Mouse (Mus musculus): ENCODE data around the gene Mapk13.
A peak's percentile ranks its signal among the peaks of the same experiment; 100 is the strongest.

Gene Mapk13

DNA sequence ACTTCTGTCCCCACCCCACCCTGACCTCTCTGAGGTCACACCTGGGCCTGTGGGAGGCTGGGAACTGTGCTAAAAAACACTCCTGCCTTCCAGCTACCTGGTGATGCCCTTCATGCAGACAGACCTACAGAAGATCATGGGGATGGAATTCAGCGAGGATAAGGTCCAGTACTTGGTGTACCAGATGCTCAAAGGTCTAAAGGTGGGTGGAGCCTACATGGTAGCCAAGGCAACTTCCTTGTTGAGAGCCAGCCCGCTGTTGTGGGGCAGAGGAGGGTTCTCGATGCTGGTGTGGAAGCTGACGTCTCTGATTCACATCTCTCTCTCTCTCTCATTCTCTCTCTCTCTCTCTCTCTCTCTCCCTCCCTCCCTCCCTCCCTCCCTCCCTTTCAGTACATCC lies 6.1 kb downstream of the Mapk13 start:
- no peak for DNase-seq (ENCODE audit: low spot score)

GRCm38 (mm10) chr17:28776817-28777216 lies 7.7 kb downstream of the Mapk13 start:
- no peak for DNase-seq (ENCODE audit: low spot score)

DNA sequence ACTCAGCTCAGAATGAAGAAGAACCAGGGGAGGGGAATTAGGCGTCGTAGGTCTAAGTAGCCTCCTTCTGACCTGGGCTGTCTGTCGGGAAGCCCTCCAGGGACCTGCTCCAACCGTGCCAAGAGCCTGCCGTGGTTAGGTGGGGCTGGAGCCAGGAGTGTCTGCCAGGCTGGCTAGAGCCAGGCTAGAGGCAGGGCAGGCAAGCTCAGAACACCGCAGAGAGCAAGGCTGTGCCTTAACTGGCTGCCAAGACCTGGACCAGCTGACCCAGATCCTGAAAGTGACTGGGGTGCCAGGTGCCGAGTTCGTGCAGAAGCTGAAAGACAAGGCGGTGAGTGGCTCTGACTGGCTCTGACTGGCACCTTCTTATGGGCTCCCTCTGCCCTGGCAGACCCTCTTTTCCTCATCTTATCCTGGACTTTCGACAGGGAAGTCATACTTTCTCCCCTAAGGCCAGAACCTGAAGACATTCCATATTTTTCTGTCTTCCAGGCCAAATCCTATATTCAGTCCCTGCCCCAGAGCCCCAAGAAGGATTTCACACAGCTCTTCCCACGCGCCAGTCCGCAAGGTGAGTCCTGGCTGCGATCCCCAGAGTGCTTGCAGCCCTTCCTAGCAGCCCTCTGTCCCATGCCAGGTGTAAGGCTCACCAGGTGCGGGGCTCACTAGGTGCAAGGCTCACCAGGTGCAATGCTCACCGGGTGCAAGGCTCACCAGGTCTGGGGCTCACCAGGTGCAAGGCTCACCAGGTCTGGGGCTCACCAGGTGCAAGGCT lies 8.3 kb downstream of the Mapk13 start:
- no peak for DNase-seq (ENCODE audit: low spot score)

DNA sequence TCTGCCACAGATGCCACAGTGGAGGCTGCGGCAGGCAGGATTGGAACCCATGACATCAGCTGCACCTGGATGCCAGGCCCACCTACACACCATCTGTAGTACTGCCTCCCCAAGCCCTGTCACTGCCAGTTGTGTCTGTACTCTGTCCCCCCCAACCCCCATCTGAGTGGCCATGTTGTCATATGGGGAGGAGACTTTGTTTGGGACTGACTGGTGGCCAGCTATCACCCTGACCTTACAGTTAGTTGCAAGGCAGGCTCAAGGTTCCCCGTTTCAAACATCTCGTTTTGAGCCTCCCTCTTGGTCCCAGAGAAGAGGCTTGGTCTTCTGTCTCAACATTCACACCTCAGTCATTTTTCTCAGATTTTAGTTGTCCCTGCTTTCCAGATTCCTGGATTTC lies 10.6 kb downstream of the Mapk13 start:
- DNase-seq (ENCODE audit: low spot score) = no peak

DNA sequence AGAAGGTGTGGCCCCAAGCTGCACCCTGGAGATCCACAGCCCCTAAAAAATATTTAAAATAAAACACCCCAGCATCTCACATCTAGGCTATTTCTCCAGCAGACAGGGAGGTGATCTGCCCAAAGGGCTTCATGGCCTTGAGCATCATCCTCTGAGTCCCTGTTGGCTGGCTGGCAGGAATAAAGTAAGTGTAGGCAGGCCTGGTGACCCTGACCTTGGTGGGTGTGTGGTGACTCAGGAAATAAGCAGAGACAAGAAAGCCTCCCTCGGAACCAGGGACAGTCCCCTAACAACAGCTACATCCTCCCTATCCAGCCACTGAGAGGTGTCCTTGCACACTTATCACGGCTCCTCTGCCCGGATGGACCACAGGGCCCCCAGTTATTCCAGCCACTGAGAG lies 11.7 kb downstream of the Mapk13 start:
- no peak for DNase-seq (ENCODE audit: low spot score)

- no peak for DNase-seq (ENCODE audit: low spot score)
These were observed 12.4 kb downstream of the Mapk13 start for GRCm38 (mm10) chr17:28781290-28782045.

GRCm38 (mm10) chr17:28785036-28785435 lies 15.9 kb downstream of the Mapk13 start:
- no peak for DNase-seq (ENCODE audit: low spot score)

- no peak for DNase-seq (ENCODE audit: low spot score)
These were observed 18.4 kb downstream of the Mapk13 start for GRCm38 (mm10) chr17:28787507-28787906.

DNA sequence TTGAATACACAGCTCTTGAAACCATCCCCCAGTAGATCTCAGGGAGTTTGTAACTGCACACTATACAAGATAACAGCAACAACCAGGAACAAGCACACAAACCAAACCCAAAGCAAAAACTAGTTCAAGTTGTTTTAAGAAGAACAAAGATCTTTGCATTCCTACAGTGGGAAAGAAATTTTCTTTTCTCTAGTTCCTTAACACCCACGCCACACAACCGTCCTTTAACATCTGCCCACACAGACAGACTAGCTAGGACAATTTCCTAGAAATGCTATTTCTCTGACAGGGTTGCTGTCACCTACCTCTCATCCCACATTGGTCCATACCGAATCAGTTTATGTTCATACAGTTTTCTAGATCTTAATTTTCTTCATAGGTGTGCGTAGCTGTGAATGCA lies 27.9 kb downstream of the Mapk13 start:
- DNase-seq (ENCODE audit: low spot score) = no peak

GRCm38 (mm10) chr17:28799291-28800160 lies 30.4 kb downstream of the Mapk13 start:
- DNase-seq (ENCODE audit: low spot score) = no peak

DNA sequence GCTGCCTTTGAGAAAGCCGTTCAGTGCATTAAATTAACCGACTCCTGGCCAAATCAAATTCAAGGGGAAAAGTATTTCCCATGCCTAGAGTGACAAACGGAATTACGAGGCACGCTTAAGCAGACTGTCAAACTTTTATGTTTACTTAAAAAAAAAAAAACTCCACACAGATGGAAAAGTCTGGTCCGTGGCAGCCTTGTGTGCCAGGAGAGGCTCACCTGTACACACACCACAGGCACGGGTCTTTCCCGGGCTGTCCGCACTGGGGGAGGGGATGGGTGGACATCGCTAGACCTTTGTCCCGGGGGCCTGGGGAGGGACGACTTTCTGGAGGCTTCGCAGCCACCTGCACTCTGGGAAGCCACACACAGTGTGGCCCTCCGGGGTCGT lies 31.2 kb downstream of the Mapk13 start:
- no peak for DNase-seq (ENCODE audit: low spot score)

GRCm38 (mm10) chr17:28800671-28801412 lies 31.7 kb downstream of the Mapk13 start, which contains the start of gene Brpf3:
TSS of gene Brpf3 (plus strand) at chr17:28801090.
- peak; percentile 75 for DNase-seq (ENCODE audit: low spot score)

- peak; percentile 98 for DNase-seq (ENCODE audit: low spot score)
These were observed 32.4 kb downstream of the Mapk13 start for GRCm38 (mm10) chr17:28801474-28802005.

DNA sequence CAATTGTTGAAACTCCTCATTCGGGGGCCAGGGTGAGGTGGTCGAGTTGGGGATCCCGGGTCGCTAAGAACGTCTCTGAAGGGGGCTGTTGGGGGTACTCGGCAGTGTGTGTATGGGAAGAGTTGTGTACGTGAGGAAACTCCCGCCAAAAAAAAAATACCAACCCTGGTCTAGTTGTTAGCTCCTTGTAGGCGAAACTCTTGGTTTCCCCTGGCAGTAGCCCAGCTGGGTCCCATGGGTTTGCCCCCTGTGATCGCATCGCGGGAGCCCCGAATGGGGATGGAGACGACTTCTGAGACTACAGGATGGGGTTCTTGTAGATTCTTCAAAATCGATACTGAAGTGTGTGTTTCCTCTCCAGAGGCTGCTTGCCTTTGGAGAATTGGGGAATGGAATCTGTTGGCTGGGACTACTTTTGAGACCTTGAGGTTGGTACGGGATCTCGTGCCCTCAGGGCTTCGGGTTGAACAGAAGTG lies 32.9 kb downstream of the Mapk13 start:
- peak; percentile 39 for DNase-seq (ENCODE audit: low spot score)

DNA sequence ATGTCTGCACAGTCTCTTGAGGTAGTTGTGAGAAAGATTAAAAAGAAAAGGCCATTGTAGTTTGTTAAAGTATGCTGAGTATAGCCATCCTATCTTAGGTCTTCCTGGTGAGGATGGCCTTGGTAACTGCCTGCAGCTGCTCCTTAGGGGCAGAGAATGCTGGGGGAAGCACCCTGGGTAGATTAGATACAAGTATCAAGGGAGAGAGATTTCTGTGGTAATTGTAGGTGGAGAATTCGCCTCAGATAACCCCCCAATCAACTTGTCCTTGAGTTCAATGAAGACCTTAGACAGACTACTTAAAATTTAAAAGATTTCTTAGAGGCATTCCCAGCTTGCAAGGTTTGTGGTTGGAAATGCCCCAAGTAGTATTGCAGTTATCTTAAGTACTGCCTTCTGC lies 34.2 kb downstream of the Mapk13 start:
- no peak for DNase-seq (ENCODE audit: low spot score)

- DNase-seq (ENCODE audit: low spot score) = no peak
These were observed 35.9 kb downstream of the Mapk13 start for GRCm38 (mm10) chr17:28804973-28805372.

DNA sequence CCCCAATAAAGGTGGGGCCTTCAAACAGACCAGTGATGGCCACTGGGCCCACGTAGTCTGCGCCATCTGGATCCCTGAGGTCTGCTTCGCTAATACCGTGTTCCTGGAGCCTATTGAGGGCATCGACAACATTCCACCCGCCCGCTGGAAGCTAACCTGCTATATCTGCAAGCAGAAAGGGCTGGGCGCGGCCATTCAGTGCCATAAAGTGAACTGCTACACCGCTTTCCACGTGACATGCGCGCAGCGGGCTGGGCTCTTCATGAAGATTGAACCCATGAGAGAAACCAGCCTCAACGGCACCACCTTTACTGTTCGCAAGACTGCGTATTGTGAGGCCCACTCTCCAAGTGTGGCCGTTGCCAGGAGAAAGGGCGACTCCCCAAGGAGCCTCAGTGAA lies 37.7 kb downstream of the Mapk13 start:
- no peak for DNase-seq (ENCODE audit: low spot score)

DNA sequence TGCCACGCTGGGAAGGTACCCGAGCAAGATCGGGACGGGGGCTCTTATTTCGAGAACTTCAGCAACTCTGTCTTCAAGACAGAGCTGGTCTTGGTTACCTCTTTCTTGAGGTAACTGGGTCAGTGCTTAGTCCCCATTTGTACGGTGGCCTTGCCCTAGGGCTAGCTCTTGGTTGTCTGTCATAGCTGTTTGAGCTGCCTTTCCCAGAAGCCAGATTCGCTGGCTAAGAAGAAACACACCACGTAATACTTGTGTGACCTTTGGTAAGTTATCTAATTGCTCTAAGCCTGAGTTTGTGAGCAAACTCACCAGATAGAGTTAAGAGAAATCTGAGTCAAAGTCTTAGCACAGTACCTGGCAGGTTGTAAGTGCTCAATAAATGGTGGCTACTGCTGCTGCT lies 39.6 kb downstream of the Mapk13 start:
- no peak for DNase-seq (ENCODE audit: low spot score)

DNA sequence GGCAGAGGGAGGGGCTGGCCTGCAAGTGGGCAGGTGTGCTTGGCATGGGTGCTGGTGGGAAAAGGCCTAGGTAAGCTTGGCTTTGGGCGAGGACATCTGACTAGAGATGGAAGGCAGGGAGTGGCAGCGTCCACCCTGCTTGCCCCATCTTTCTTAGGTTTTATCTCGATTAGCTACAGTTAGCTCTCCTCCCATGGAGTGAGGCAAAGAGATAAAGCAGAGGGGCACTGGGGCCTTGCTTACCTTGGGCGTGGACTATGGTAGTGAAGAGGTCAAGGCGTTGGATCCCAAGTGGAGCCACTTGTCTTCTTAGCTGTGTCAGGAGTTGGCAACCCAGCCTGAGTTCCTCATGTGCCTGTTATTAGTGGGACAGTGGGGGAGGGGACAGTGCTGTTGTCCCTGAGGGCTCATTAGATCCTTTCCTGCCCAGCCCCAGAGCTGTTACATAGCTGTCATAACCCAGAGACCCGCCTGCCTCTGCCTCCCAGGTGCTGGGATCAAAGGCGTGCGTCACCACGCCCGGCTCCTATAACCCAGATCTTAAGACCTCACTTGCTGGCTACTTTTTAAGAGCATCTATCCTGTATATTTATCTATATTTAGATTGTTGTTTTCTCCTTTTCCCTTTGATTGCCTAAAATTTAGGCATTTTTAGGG lies 40.2 kb downstream of the Mapk13 start:
- no peak for DNase-seq (ENCODE audit: low spot score)

DNA sequence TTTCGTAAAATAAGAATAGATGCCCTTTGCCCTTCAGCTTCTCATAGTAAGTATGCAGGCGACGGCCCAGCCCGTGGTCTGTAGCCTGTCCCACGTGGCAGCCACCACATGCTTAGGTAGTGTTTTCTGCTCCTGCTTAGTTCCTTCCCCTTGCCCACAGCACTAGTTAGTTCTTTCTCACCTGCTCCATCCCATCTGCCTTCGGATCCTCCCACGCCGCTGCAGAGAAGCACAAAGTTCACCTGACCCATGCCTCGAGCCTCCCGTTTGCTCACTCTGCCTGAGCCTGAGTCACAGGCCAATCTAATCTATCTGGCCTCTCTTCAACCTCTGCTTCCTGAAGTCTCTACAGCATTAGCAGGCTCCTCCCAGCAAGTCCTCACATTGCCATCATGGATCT lies 43.2 kb downstream of the Mapk13 start:
- no peak for DNase-seq (ENCODE audit: low spot score)
